ENCODE assay signal across 8 mouse cellular contexts in genomic region chr3:121291560-121292258, GRCm38 (mm10). TPM values are rescaled to one million over a fixed set of nuclear protein-coding genes. Genes with fewer than 3 reads are reported as not detected.
A peak's percentile ranks its signal among the peaks of the same experiment; 100 is the strongest.
DNase-seq lines count a peak whose midpoint lies in the region; ATAC-seq and TF ChIP-seq lines count a peak whose summit lies in the region.

Gene Alg14 (plus strand): TSS chr3:121291773.

- H3K9me3 ChIP-seq in embryonic facial prominence, embryonic 13.5 days: no peaks in the 10 kb centered on the region
- no peaks in the 10 kb centered on the region for H3K9me3 ChIP-seq in limb, embryonic 12.5 days
- H3K9me3 ChIP-seq in midbrain, embryonic 15.5 days: no peaks in the 10 kb centered on the region

- no peaks in the 10 kb centered on the region for H3K27me3 ChIP-seq in embryonic facial prominence, embryonic 13.5 days
- no peaks in the 10 kb centered on the region for H3K27me3 ChIP-seq in kidney, adult 2 months (replicated peaks; ENCODE audit: control insufficient read depth, insufficient read depth, low read length)
- no peaks in the 10 kb centered on the region for H3K27me3 ChIP-seq in limb, embryonic 12.5 days
- no peaks in the 10 kb centered on the region for H3K27me3 ChIP-seq in midbrain, embryonic 15.5 days (replicated peaks)
- H3K27me3 ChIP-seq in spleen, adult 2 months (ENCODE audit: control insufficient read depth, insufficient read depth, low read length): no peaks in the 10 kb centered on the region

- WGBS in embryonic facial prominence, embryonic 13.5 days: under 1% methylated on average over 42 of the region's 42 CpGs
- under 1% methylated on average over 42 of the region's 42 CpGs for WGBS in kidney, adult 2 months
- WGBS in limb, embryonic 12.5 days: under 1% methylated on average over 42 of the region's 42 CpGs
- WGBS in midbrain, embryonic 15.5 days: under 1% methylated on average over 42 of the region's 42 CpGs
- under 1% methylated on average over 42 of the region's 42 CpGs for WGBS in spleen, adult 2 months

- peak within 1 kb of the TSS; percentile 78 for H3K9ac ChIP-seq in embryonic facial prominence, embryonic 13.5 days
- H3K9ac ChIP-seq in limb, embryonic 12.5 days (replicated peaks): peak within 1 kb of the TSS; percentile 61
- peak within 1 kb of the TSS; percentile 53 for H3K9ac ChIP-seq in midbrain, embryonic 15.5 days

- TF ChIP-seq CTCF in kidney, adult 2 months (conservative IDR thresholded peaks at IDR 0.05; ENCODE audit: insufficient read depth, insufficient read length, low read depth, low read length): 0 out of 2 replicates have a peak, but pooled peaks have one; percentile 3
- no peak for TF ChIP-seq CTCF in spleen, adult 2 months (IDR thresholded peaks at IDR 0.05; ENCODE audit: extremely low read depth, insufficient read depth, insufficient read length, insufficient replicate concordance)

- peak within 1 kb of the TSS; percentile 67 for H3K4me3 ChIP-seq in embryonic facial prominence, embryonic 13.5 days
- H3K4me3 ChIP-seq in kidney, adult 2 months (ENCODE audit: insufficient read depth, low read depth, low read length): peak within 1 kb of the TSS; percentile 78
- H3K4me3 ChIP-seq in limb, embryonic 12.5 days (replicated peaks): peak within 1 kb of the TSS; percentile 52
- H3K4me3 ChIP-seq in midbrain, embryonic 15.5 days: peak within 1 kb of the TSS; percentile 62
- H3K4me3 ChIP-seq in spleen, adult 2 months (ENCODE audit: extremely low read depth, insufficient read depth, insufficient read length): peak within 1 kb of the TSS; percentile 94

- H3K4me2 ChIP-seq in embryonic facial prominence, embryonic 13.5 days: peak within 1 kb of the TSS; percentile 62
- peak within 1 kb of the TSS; percentile 60 for H3K4me2 ChIP-seq in limb, embryonic 12.5 days
- H3K4me2 ChIP-seq in midbrain, embryonic 15.5 days: peak within 1 kb of the TSS; percentile 60

- peak; percentile 95 for ATAC-seq in embryonic facial prominence, embryonic 13.5 days (ENCODE audit: insufficient number of reproducible peaks, insufficient read depth, low FRiP score, low TSS enrichment, low read depth)
- peak; percentile 97 for ATAC-seq in limb, embryonic 12.5 days (ENCODE audit: insufficient number of reproducible peaks, insufficient read depth, low FRiP score, low TSS enrichment, low read depth)
- ATAC-seq in midbrain, embryonic 15.5 days (replicated peaks): peak; percentile 97

- no peaks in the 10 kb centered on the region for H3K36me3 ChIP-seq in embryonic facial prominence, embryonic 13.5 days
- no peaks in the 10 kb centered on the region for H3K36me3 ChIP-seq in kidney, adult 2 months (ENCODE audit: control insufficient read depth, insufficient read depth, low read length)
- no peaks in the 10 kb centered on the region for H3K36me3 ChIP-seq in limb, embryonic 12.5 days
- no peaks in the 10 kb centered on the region for H3K36me3 ChIP-seq in midbrain, embryonic 15.5 days (replicated peaks)
- H3K36me3 ChIP-seq in spleen, adult 2 months (ENCODE audit: control insufficient read depth, insufficient read depth, low read length): no peaks in the 10 kb centered on the region

- TF ChIP-seq POLR2A in kidney, adult 2 months (IDR thresholded peaks at IDR 0.05; ENCODE audit: low read depth, low read length): peak; percentile 65
- peak; percentile 94 for TF ChIP-seq POLR2A in spleen, adult 2 months (IDR thresholded peaks at IDR 0.05; ENCODE audit: low read depth, low read length)

- peaks cover 5% of the 10 kb centered on the region for H3K4me1 ChIP-seq in embryonic facial prominence, embryonic 13.5 days
- H3K4me1 ChIP-seq in kidney, adult 2 months (ENCODE audit: control insufficient read depth, insufficient read depth, low read length): peaks cover 4% of the 10 kb centered on the region; the same call in 1 of the 2 replicates
- H3K4me1 ChIP-seq in limb, embryonic 12.5 days (replicated peaks): peaks cover 6% of the 10 kb centered on the region; the same call in 1 of the 2 replicates
- H3K4me1 ChIP-seq in midbrain, embryonic 15.5 days: peaks cover 10% of the 10 kb centered on the region
- no peaks in the 10 kb centered on the region for H3K4me1 ChIP-seq in spleen, adult 2 months (ENCODE audit: control insufficient read depth, insufficient read depth, insufficient read length)

- H3K27ac ChIP-seq in embryonic facial prominence, embryonic 13.5 days: peak within 1 kb of the TSS; percentile 97
- peak within 1 kb of the TSS; percentile 96 for H3K27ac ChIP-seq in kidney, adult 2 months (ENCODE audit: insufficient read depth, low read depth, low read length)
- H3K27ac ChIP-seq in limb, embryonic 12.5 days: peak within 1 kb of the TSS; percentile 90
- H3K27ac ChIP-seq in midbrain, embryonic 15.5 days: peak within 1 kb of the TSS; percentile 94
- peak within 1 kb of the TSS; percentile 99 for H3K27ac ChIP-seq in spleen, adult 2 months (ENCODE audit: insufficient read depth, low read length)

- peak; percentile 97 for DNase-seq in 3134 (ENCODE audit: extremely low read depth, insufficient read length, low spot score)
- peak; percentile 96 to 97 for DNase-seq in adrenal gland, postnatal 36 days
- DNase-seq in heart, adult 18-20 months: peak; percentile 98 to 99
- peak; percentile 99 for DNase-seq in kidney, adult 2 months
- DNase-seq in spleen, adult 2 months (ENCODE audit: low read depth in 1 of 2, low spot score in 2 of 2): peak; percentile 94 to 97

RNA-seq across cellular contexts. Expression of gene Alg14, which starts in this region (rescaled TPM):
- total RNA-seq in adrenal gland, postnatal 36 days (2021): 10 to 100 TPM; 35.0 to 41.2 TPM
- polyA plus RNA-seq in embryonic facial prominence, embryonic 13.5 days (2015; fragmentation: Nextera tagmentation; extraction: Ambion mirVana): 37.0 and 44.5 TPM in 2 replicates
- total RNA-seq in heart, adult 18-20 months (2021): 10 to 100 TPM; 12.4 to 13.5 TPM
- 19.8 and 22.9 TPM in 2 replicates for polyA plus RNA-seq in kidney, adult 2 months (2012; rRNA removed)
- 28.5 and 32.2 TPM in 2 replicates for polyA plus RNA-seq in limb, embryonic 12.5 days (2016; fragmentation: Nextera tagmentation; extraction: Ambion mirVana)
- polyA plus RNA-seq in midbrain, embryonic 15.5 days (2015; fragmentation: Nextera tagmentation; extraction: Ambion mirVana): 33.3 and 38.2 TPM in 2 replicates
- polyA plus RNA-seq in spleen, adult 2 months (2012; rRNA removed): 4.3 and 4.6 TPM in 2 replicates

Comparison
In these comparisons a context has a peak if more than half of its experiments do, and no peak if none do; other contexts are left out.
1. Peak in every context shown above with its lines: DNase-seq, ATAC-seq, H3K4me3 ChIP-seq and H3K27ac ChIP-seq.